ENCODE assay signal across 26 mouse cellular contexts in the genomic region with DNA sequence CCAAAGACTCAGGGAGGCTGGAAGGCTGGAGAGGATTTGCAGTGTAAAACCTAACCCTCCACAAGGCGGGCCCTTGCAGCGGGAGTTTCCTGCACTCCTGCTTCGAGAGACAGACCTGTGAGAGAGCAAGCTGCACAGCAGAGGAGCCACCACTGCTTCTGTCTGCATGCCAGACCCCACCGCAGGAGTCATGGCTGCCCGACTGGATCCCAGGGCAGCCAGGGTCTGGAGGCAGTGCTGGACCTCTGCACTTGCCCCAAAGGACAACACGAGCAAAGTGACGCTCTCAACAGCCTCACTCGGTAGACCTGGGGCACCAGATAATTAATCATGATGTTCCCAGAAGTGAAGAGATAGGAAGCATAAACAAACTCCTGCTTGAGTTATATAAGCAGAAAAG.
DNase-seq lines count a peak whose midpoint lies in the region; ATAC-seq and TF ChIP-seq lines count a peak whose summit lies in the region.
"Had no signal": no experiment of that assay in that cellular context is flagged by ENCODE, and none has a peak within 500 bp of the region (broad histone marks: within the 10 kb centered on the region; RNA-seq: fewer than 3 reads in every experiment).

No protein-coding gene starts in this region.

- H3K9ac ChIP-seq in forebrain, embryonic 11.5 days (ENCODE audit: low read length) = no peak overlapping the region
- H3K9ac ChIP-seq in kidney, embryonic 16.5 days (replicated peaks; ENCODE audit: low read length) = no peak overlapping the region
- 0 out of 2 replicates have a peak overlapping the region, but pooled peaks have one; percentile 28 for H3K9ac ChIP-seq in ES-E14 (ENCODE audit: insufficient read depth, low read depth, low read length, poor library complexity, severe bottlenecking)
- H3K9ac ChIP-seq: embryonic facial prominence, embryonic 12.5 days; embryonic facial prominence, embryonic 15.5 days; forebrain, embryonic 13.5 days; hindbrain, embryonic 13.5 days had no signal

- 0 out of 2 replicates have a peak, but pooled peaks have one; percentile 13 for TF ChIP-seq POLR2A in bone marrow, adult 2 months (IDR thresholded peaks at IDR 0.05; ENCODE audit: borderline replicate concordance, control insufficient read depth, low read depth, low read length)

- no peak overlapping the region for H3K27ac ChIP-seq in forebrain, embryonic 11.5 days (ENCODE audit: low read depth, low read length)
- no peak overlapping the region for H3K27ac ChIP-seq in forebrain, embryonic 10.5 days
- no peak overlapping the region for H3K27ac ChIP-seq in kidney, embryonic 16.5 days (ENCODE audit: low read length)
- no peak overlapping the region for H3K27ac ChIP-seq in ES-E14 (ENCODE audit: insufficient read depth, low read depth, low read length, poor library complexity, severe bottlenecking)
- H3K27ac ChIP-seq in bone marrow, adult 2 months (ENCODE audit: control insufficient read depth, insufficient read depth, low read depth, low read length, poor library complexity) = no peak overlapping the region
- H3K27ac ChIP-seq: embryonic facial prominence, embryonic 12.5 days; embryonic facial prominence, embryonic 15.5 days; forebrain, embryonic 13.5 days; heart, adult 2 months; hindbrain, embryonic 10.5 days; hindbrain, embryonic 13.5 days had no signal

- no peak overlapping the region for H3K4me3 ChIP-seq in forebrain, embryonic 11.5 days (ENCODE audit: low read depth, low read length)
- no peak overlapping the region for H3K4me3 ChIP-seq in forebrain, embryonic 10.5 days
- H3K4me3 ChIP-seq in kidney, embryonic 16.5 days (ENCODE audit: low read length) = no peak overlapping the region
- H3K4me3 ChIP-seq in ES-E14 (ENCODE audit: insufficient read depth in 1 of 2, low read depth in 1 of 2, low read length in 2 of 2, poor library complexity in 1 of 2, severe bottlenecking in 1 of 2) = no peak overlapping the region
- no peak overlapping the region for H3K4me3 ChIP-seq in bone marrow, adult 2 months (replicated peaks; ENCODE audit: control insufficient read depth, low read depth, low read length)
- H3K4me3 ChIP-seq: embryonic facial prominence, embryonic 12.5 days; embryonic facial prominence, embryonic 15.5 days; forebrain, embryonic 13.5 days; heart, adult 2 months; hindbrain, embryonic 10.5 days; hindbrain, embryonic 13.5 days had no signal

- H3K4me1 ChIP-seq in forebrain, embryonic 11.5 days (replicated peaks; ENCODE audit: control insufficient read depth, insufficient read depth, low read length) = peaks cover 2% of the 10 kb centered on the region; the same call in 1 of the 2 replicates
- peaks cover 42% of the 10 kb centered on the region for H3K4me1 ChIP-seq in forebrain, embryonic 10.5 days
- H3K4me1 ChIP-seq in kidney, embryonic 16.5 days (ENCODE audit: insufficient read depth, low read length) = peaks cover 19% of the 10 kb centered on the region
- H3K4me1 ChIP-seq in ES-E14 (ENCODE audit: control insufficient read depth in 2 of 2, insufficient read depth in 2 of 2, low read length in 2 of 2, poor library complexity in 1 of 2) = peaks cover 0 to 8% of the 10 kb centered on the region in 2 experiments; a peak in 1 of 4 replicates
- H3K4me1 ChIP-seq in bone marrow, adult 2 months (ENCODE audit: control insufficient read depth, insufficient read depth, low read length) = no peaks in the 10 kb centered on the region; the same call in 1 of the 2 replicates

- ATAC-seq in forebrain, embryonic 11.5 days (replicated peaks; ENCODE audit: low FRiP score) = no peak
- 0 out of 2 replicates have a peak, but pooled peaks have one; percentile 20 for ATAC-seq in kidney, embryonic 16.5 days (ENCODE audit: low FRiP score, low TSS enrichment)
- ATAC-seq: activated CD4-positive, CD25-positive, alpha-beta regulatory T cell, adult 4 months; forebrain, embryonic 13.5 days; forebrain, embryonic 16.5 days; intestine, postnatal 0 days had no signal

- TF ChIP-seq CTCF in bone marrow, adult 2 months (IDR thresholded peaks at IDR 0.05; ENCODE audit: control insufficient read depth, insufficient read depth, low read length) = no peak

- no peaks in the 10 kb centered on the region; the same call in 1 of the 2 replicates for H3K36me3 ChIP-seq in forebrain, embryonic 11.5 days (ENCODE audit: control insufficient read depth, insufficient read depth, low read length)
- peaks cover 27% of the 10 kb centered on the region for H3K36me3 ChIP-seq in forebrain, embryonic 10.5 days (replicated peaks)
- peaks cover 6% of the 10 kb centered on the region for H3K36me3 ChIP-seq in kidney, embryonic 16.5 days (ENCODE audit: insufficient read depth, low read length)
- peaks cover 5% of the 10 kb centered on the region; the same call in 1 of the 2 replicates for H3K36me3 ChIP-seq in ES-E14 (ENCODE audit: control insufficient read depth, insufficient read depth, low read length, poor library complexity, severe bottlenecking)

- WGBS in forebrain, embryonic 11.5 days = 87% methylated on average over 8 of the region's 8 CpGs
- WGBS in forebrain, embryonic 10.5 days = 80% methylated on average over 8 of the region's 8 CpGs
- 26% methylated on average over 8 of the region's 8 CpGs for WGBS in kidney, embryonic 16.5 days
- WGBS in bone marrow, adult 2 months = 76% methylated on average over 8 of the region's 8 CpGs

- no peaks in the 10 kb centered on the region for H3K27me3 ChIP-seq in forebrain, embryonic 11.5 days (ENCODE audit: control insufficient read depth, insufficient read depth, low read length)
- no peaks in the 10 kb centered on the region for H3K27me3 ChIP-seq in forebrain, embryonic 10.5 days (ENCODE audit: poor library complexity, severe bottlenecking)
- H3K27me3 ChIP-seq in kidney, embryonic 16.5 days (ENCODE audit: insufficient read depth, low read length) = no peaks in the 10 kb centered on the region
- H3K27me3 ChIP-seq: CH12.LX; embryonic facial prominence, embryonic 15.5 days; forebrain, embryonic 13.5 days; hindbrain, embryonic 13.5 days had no signal

- no peaks in the 10 kb centered on the region for H3K9me3 ChIP-seq in forebrain, embryonic 11.5 days (ENCODE audit: control insufficient read depth, low read length)
- H3K9me3 ChIP-seq in forebrain, embryonic 10.5 days = no peaks in the 10 kb centered on the region
- no peaks in the 10 kb centered on the region for H3K9me3 ChIP-seq in kidney, embryonic 16.5 days (ENCODE audit: low read length)
- no peaks in the 10 kb centered on the region for H3K9me3 ChIP-seq in ES-E14 (ENCODE audit: control insufficient read depth, insufficient read depth, low read depth, low read length)
- H3K9me3 ChIP-seq: embryonic facial prominence, embryonic 12.5 days; embryonic facial prominence, embryonic 15.5 days; forebrain, embryonic 13.5 days; hindbrain, embryonic 10.5 days; hindbrain, embryonic 13.5 days had no signal

- no peak overlapping the region for H3K4me2 ChIP-seq in forebrain, embryonic 11.5 days (ENCODE audit: low read depth, low read length, severe bottlenecking)
- no peak overlapping the region for H3K4me2 ChIP-seq in kidney, embryonic 16.5 days (replicated peaks; ENCODE audit: low read depth, low read length)
- H3K4me2 ChIP-seq: embryonic facial prominence, embryonic 12.5 days; embryonic facial prominence, embryonic 15.5 days; forebrain, embryonic 13.5 days; heart, embryonic 11.5 days; hindbrain, embryonic 13.5 days had no signal

- in situ Hi-C loops in ES-E14 (cut with MboI; ENCODE audit: low sequenced_read_pairs in 2 of 2, unreplicated experiment in 2 of 2) = no loop called here

- DNase-seq in forebrain, embryonic 11.5 days (ENCODE audit: low spot score) = peak; percentile 48
- DNase-seq in forebrain, embryonic 10.5 days (ENCODE audit: extremely low spot score, low spot score) = no peak
- no peak for DNase-seq in kidney, postnatal 14 days
- no peak for DNase-seq in ES-E14 (ENCODE audit: low read depth, low spot score)
- DNase-seq in embryo, embryonic 11 days = no peak
- DNase-seq in layer of hippocampus, adult 11-12 months (ENCODE audit: low spot score) = no peak
- DNase-seq: adrenal gland, adult 8-10 months; adrenal gland, postnatal 36 days; B cell, adult 2 months; cerebellum, adult 8-10 months; gastrocnemius, postnatal 10 days; gastrocnemius, postnatal 36 days; heart, adult 2 months; heart, postnatal 36 days had no signal

TF ChIP-seq in ES-E14, 5 proteins besides CTCF, POLR2A, EP300 and RAD21:
- no peak for TF ChIP-seq MAFK (IDR thresholded peaks at IDR 0.05; ENCODE audit: insufficient read depth, low read depth, low read length)
- TF ChIP-seq CHD2 (IDR thresholded peaks at IDR 0.05; ENCODE audit: low read depth, low read length) = no peak
- TF ChIP-seq ZC3H11A (IDR thresholded peaks at IDR 0.05; ENCODE audit: borderline replicate concordance, low read depth, low read length) = no peak
- TF ChIP-seq ZNF384 (IDR thresholded peaks at IDR 0.05; ENCODE audit: low read depth, low read length) = no peak
- TF ChIP-seq HCFC1 (IDR thresholded peaks at IDR 0.05; ENCODE audit: borderline replicate concordance, insufficient read depth, low read length) = no peak
